Mouse (Mus musculus): ENCODE results near the gene Gm9837.

The Gm9837 gene

GRCm38 (mm10) chr11:53469968-53470695 is at the start of gene Gm9837:
Gene Gm9837, minus strand, starts transcription at chr11:53470479.
- DNase-seq (ENCODE audit: low read depth, low spot score): peak; percentile 92

GRCm38 (mm10) chr11:53519207-53520121 is 49.2 kb upstream of the Gm9837 start, which contains the start of gene Sept8:
Gene Sept8, plus strand, starts transcription at chr11:53519257.
- DNase-seq (ENCODE audit: low read depth, low spot score): no peak

- no peak for DNase-seq (ENCODE audit: low read depth, low spot score)
Observed at GRCm38 (mm10) chr11:53518759-53519158, 48.5 kb upstream of the Gm9837 start.

- DNase-seq (ENCODE audit: low read depth, low spot score): no peak
Observed at GRCm38 (mm10) chr11:53516775-53517627, 46.7 kb upstream of the Gm9837 start.

GRCm38 (mm10) chr11:53510351-53510750 is 40.1 kb upstream of the Gm9837 start:
- no peak for DNase-seq (ENCODE audit: low read depth, low spot score)

- DNase-seq (ENCODE audit: low read depth, low spot score): no peak
Observed at GRCm38 (mm10) chr11:53508591-53508990, 38.3 kb upstream of the Gm9837 start.

GRCm38 (mm10) chr11:53508152-53508551 is 37.9 kb upstream of the Gm9837 start:
- no peak for DNase-seq (ENCODE audit: low read depth, low spot score)

- no peak for DNase-seq (ENCODE audit: low read depth, low spot score)
Observed at GRCm38 (mm10) chr11:53507098-53507805, 37.0 kb upstream of the Gm9837 start.

- DNase-seq (ENCODE audit: low read depth, low spot score): no peak
Observed at GRCm38 (mm10) chr11:53505026-53505663, 34.9 kb upstream of the Gm9837 start.

- DNase-seq (ENCODE audit: low read depth, low spot score): no peak
Observed at GRCm38 (mm10) chr11:53504376-53504775, 34.1 kb upstream of the Gm9837 start.

GRCm38 (mm10) chr11:53503738-53504137 is 33.5 kb upstream of the Gm9837 start:
- DNase-seq (ENCODE audit: low read depth, low spot score): no peak

GRCm38 (mm10) chr11:53502039-53502765 is 31.9 kb upstream of the Gm9837 start:
- DNase-seq (ENCODE audit: low read depth, low spot score): no peak

GRCm38 (mm10) chr11:53500569-53500968 is 30.3 kb upstream of the Gm9837 start:
- no peak for DNase-seq (ENCODE audit: low read depth, low spot score)

- no peak for DNase-seq (ENCODE audit: low read depth, low spot score)
Observed at GRCm38 (mm10) chr11:53496946-53497345, 26.7 kb upstream of the Gm9837 start.

GRCm38 (mm10) chr11:53495417-53495816 is 25.1 kb upstream of the Gm9837 start:
- DNase-seq (ENCODE audit: low read depth, low spot score): no peak

GRCm38 (mm10) chr11:53493243-53493955 is 23.1 kb upstream of the Gm9837 start:
- DNase-seq (ENCODE audit: low read depth, low spot score): no peak

- DNase-seq (ENCODE audit: low read depth, low spot score): no peak
Observed at GRCm38 (mm10) chr11:53491954-53492401, 21.7 kb upstream of the Gm9837 start.

GRCm38 (mm10) chr11:53489421-53489820 is 19.1 kb upstream of the Gm9837 start:
- DNase-seq (ENCODE audit: low read depth, low spot score): no peak

GRCm38 (mm10) chr11:53489007-53489406 is 18.7 kb upstream of the Gm9837 start:
- DNase-seq (ENCODE audit: low read depth, low spot score): no peak
